Mouse (Mus musculus) lung, adult 2 months (tissue): Measurements from ENCODE around the gene Mcoln3.

Experiments used
- CTCF ChIP-seq: fragments of 200-500 bp; IDR thresholded peaks from 2 replicates; pipeline ENCODE4 v1.5.1; 2011; ENCODE audit warnings: mild to moderate bottlenecking, low read length, control low read depth; ENCODE audit not compliant: insufficient read depth
- POLR2A ChIP-seq: fragments of 200-500 bp; IDR thresholded peaks from 2 replicates; pipeline ENCODE4 v1.6.1; 2011; ENCODE audit warnings: low read depth, mild to moderate bottlenecking, control low read depth, low read length, borderline replicate concordance; ENCODE audit errors: extremely low read depth

DNA sequence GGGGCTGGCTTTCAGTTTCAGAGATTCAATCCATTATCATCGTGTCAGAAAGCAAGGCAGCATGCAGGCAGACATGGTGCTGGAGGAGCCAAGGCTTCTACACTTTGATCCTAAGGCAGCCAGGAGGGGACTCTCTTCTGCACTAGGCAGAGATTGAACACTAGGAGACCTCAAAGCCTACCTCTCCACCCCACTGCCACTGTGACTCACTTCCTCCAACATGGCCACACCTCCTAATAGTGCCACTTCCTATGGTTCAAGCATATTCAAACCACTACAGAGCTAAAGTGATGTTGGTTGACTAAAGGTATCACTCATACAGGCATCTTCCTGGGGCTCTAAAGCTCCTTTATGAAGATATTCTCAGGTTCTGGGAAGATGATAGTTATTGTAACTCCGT is 42.1 kb downstream of the Mcoln3 start:
- no peak for TF ChIP-seq POLR2A
- TF ChIP-seq CTCF, result no peak
